Mouse (Mus musculus) neural tube, embryonic 12.5 days (tissue): ENCODE measurements around the gene Hist1h2ap. TPM values are rescaled to one million over a fixed set of nuclear protein-coding genes. Genes with fewer than 3 reads are reported as not detected.
"Not testable (repeated sequence)": the region's sequence is repeated elsewhere in the genome, so short reads cannot be mapped to it uniquely, and the experiment has no call there.

ENCODE experiments used
- ATAC-seq: fragments of 200-750 bp; cut with Nextera tagmentation; 2 replicates; pipeline ENCODE4 v1.8.0; 2017; ENCODE audit warnings: low read depth, mild to moderate bottlenecking, moderate TSS enrichment, moderate library complexity; ENCODE audit not compliant: low FRiP score
- H3K27ac ChIP-seq: fragments of 300-500 bp; sonication (generic); 2 replicates; pipeline ENCODE4 v1.5.1; 2016
- H3K27me3 ChIP-seq: fragments of 300-500 bp; sonication (generic); replicated peaks from 2 replicates; pipeline ENCODE4 v1.6.1; 2016; ENCODE audit warnings: mild to moderate bottlenecking
- H3K36me3 ChIP-seq: fragments of 300-500 bp; sonication (generic); 2 replicates; pipeline ENCODE4 v1.6.1; 2016; ENCODE audit warnings: mild to moderate bottlenecking
- H3K4me1 ChIP-seq: fragments of 300-500 bp; sonication (generic); 2 replicates; pipeline ENCODE4 v1.6.1; 2016
- H3K4me2 ChIP-seq: fragments of 300-500 bp; sonication (generic); replicated peaks from 2 replicates; pipeline ENCODE4 v1.6.1; 2016; ENCODE audit warnings: mild to moderate bottlenecking
- H3K4me3 ChIP-seq: fragments of 300-500 bp; sonication (generic); 2 replicates; pipeline ENCODE4 v1.5.1; 2016
- H3K9ac ChIP-seq: fragments of 300-500 bp; sonication (generic); 2 replicates; pipeline ENCODE4 v1.6.1; 2016; ENCODE audit warnings: mild to moderate bottlenecking
- H3K9me3 ChIP-seq: fragments of 300-500 bp; sonication (generic); 2 replicates; pipeline ENCODE4 v1.6.1; 2016; ENCODE audit warnings: mild to moderate bottlenecking
- WGBS: fragments of 180-500 bp; shearing (Covaris S2); methylation state at CpG from one replicate; pipeline ENCODE4 v1.1.7; 2016; 5-methylcytosine and 5-hydroxymethylcytosine counted together
- polyA plus RNA-seq: library from polyadenylated mRNA; unstranded; fragments of >200 nt; fragmentation: Nextera tagmentation; extraction: Ambion mirVana; gene quantifications from 2 replicates; pipeline ENCODE4 v1.2.1, GENCODE M21; 2016

Hist1h2ap gene
- polyA plus RNA-seq, 1 experiment from 2014 or later = 3,361 TPM

GRCm38 (mm10) chr13:21840508-21840907 is 7.2 kb upstream of the Hist1h2ap start:
- H3K9ac ChIP-seq, H3K9me3 ChIP-seq, H3K36me3 ChIP-seq, H3K27me3 ChIP-seq, H3K27ac ChIP-seq, H3K4me3 ChIP-seq, H3K4me2 ChIP-seq, H3K4me1 ChIP-seq: not testable (repeated sequence)
- ATAC-seq = peak; percentile 77; the same call in 1 of the 2 replicates
- no CpG with 5 or more reads among the region's 4 CpGs for WGBS

- not testable (repeated sequence) for H3K9ac ChIP-seq, H3K4me1 ChIP-seq, H3K27me3 ChIP-seq, H3K4me3 ChIP-seq, H3K36me3 ChIP-seq, H3K9me3 ChIP-seq, H3K27ac ChIP-seq
- WGBS = under 1% methylated on average over 28 of the region's 58 CpGs
- H3K4me2 ChIP-seq = peak within 1 kb of the TSS; percentile 47
- peak; percentile 74 for ATAC-seq
Observed at GRCm38 (mm10) chr13:21831418-21832394, 1.6 kb downstream of the Hist1h2ap start, which contains the start of gene Hist1h4n. Gene Hist1h4n (minus strand): TSS chr13:21832196.

- Histone ChIP-seq H3K27me3 (no peaks in the 10 kb centered on the region), H3K9me3 (no peaks in the 10 kb centered on the region), H3K4me3 (no peak overlapping the region), H3K9ac (no peak overlapping the region), H3K4me2 (peak overlapping the region; percentile 1; the same call in 1 of the 2 replicates), H3K4me1 (no peaks in the 10 kb centered on the region), H3K27ac (no peak overlapping the region), H3K36me3 (no peaks in the 10 kb centered on the region)
- ATAC-seq = no peak
- 92% methylated on average over 10 of the region's 10 CpGs for WGBS
Observed at GRCm38 (mm10) chr13:21830344-21830743, 3.0 kb downstream of the Hist1h2ap start.

- Histone ChIP-seq H3K9me3 (no peaks in the 10 kb centered on the region), H3K36me3 (no peaks in the 10 kb centered on the region), H3K4me2 (no peak overlapping the region), H3K4me1 (no peaks in the 10 kb centered on the region), H3K27ac (no peak overlapping the region), H3K4me3 (no peak overlapping the region), H3K27me3 (no peaks in the 10 kb centered on the region), H3K9ac (no peak overlapping the region)
- 87% methylated on average over 3 of the region's 3 CpGs for whole genome bisulfite sequencing
- ATAC-seq = no peak
Observed at GRCm38 (mm10) chr13:21828511-21828910, 4.8 kb downstream of the Hist1h2ap start.

GRCm38 (mm10) chr13:21820082-21820890 is 13.0 kb downstream of the Hist1h2ap start:
- H3K9me3 ChIP-seq, H3K27ac ChIP-seq, H3K9ac ChIP-seq, H3K4me1 ChIP-seq, H3K36me3 ChIP-seq, H3K4me2 ChIP-seq, H3K27me3 ChIP-seq, H3K4me3 ChIP-seq, ATAC-seq: not testable (repeated sequence)
- 69% methylated on average over 6 of the region's 16 CpGs for WGBS

GRCm38 (mm10) chr13:21812092-21812491 is 21.2 kb downstream of the Hist1h2ap start:
- under 1% methylated on average over 14 of the region's 14 CpGs for WGBS
- H3K4me1 ChIP-seq, H3K4me3 ChIP-seq, H3K27me3 ChIP-seq, H3K9me3 ChIP-seq, H3K36me3 ChIP-seq, H3K27ac ChIP-seq, H3K9ac ChIP-seq: not testable (repeated sequence)
- peak; percentile 19; the same call in 1 of the 2 replicates for ATAC-seq
- H3K4me2 ChIP-seq = peak overlapping the region; percentile 48

- not testable (repeated sequence) for H3K27ac ChIP-seq, H3K9me3 ChIP-seq, H3K4me1 ChIP-seq, H3K4me3 ChIP-seq, H3K36me3 ChIP-seq, H3K9ac ChIP-seq, H3K27me3 ChIP-seq
- H3K4me2 ChIP-seq = peak within 1 kb of the TSS; percentile 48
- ATAC-seq = peak; percentile 35; the same call in 1 of the 2 replicates
- no CpG with 5 or more reads among the region's 24 CpGs for WGBS
Observed at GRCm38 (mm10) chr13:21811539-21811938, 21.8 kb downstream of the Hist1h2ap start, which contains the start of gene Hist1h4m. Gene Hist1h4m (plus strand): TSS chr13:21811746.

GRCm38 (mm10) chr13:21811074-21811473 is 22.2 kb downstream of the Hist1h2ap start:
- H3K27ac ChIP-seq = not testable (repeated sequence)

GRCm38 (mm10) chr13:21810073-21810472 is 23.2 kb downstream of the Hist1h2ap start, which contains the start of the genes Hist1h2bq and Hist1h2ao:
Gene Hist1h2bq (minus strand): TSS chr13:21810197.
Gene Hist1h2ao (plus strand): TSS chr13:21810465.
- H3K4me3 ChIP-seq, H3K4me2 ChIP-seq, H3K27ac ChIP-seq, H3K9ac ChIP-seq, H3K4me1 ChIP-seq, H3K36me3 ChIP-seq, H3K27me3 ChIP-seq, H3K9me3 ChIP-seq: not testable (repeated sequence)
- no CpG with 5 or more reads among the region's 23 CpGs for WGBS
- ATAC-seq = peak; percentile 97

More at GRCm38 (mm10) chr13:21811074-21811473, 22.2 kb downstream of the Hist1h2ap start:
- not testable (repeated sequence) for H3K4me2 ChIP-seq, H3K4me1 ChIP-seq, H3K9me3 ChIP-seq, H3K36me3 ChIP-seq, H3K4me3 ChIP-seq, H3K27me3 ChIP-seq, H3K9ac ChIP-seq
- no CpG with 5 or more reads among the region's 8 CpGs for WGBS
- peak; percentile 46 for ATAC-seq

GRCm38 (mm10) chr13:21803058-21803457 is 30.2 kb downstream of the Hist1h2ap start:
- not testable (repeated sequence) for H3K36me3 ChIP-seq, H3K9me3 ChIP-seq, H3K27me3 ChIP-seq, H3K27ac ChIP-seq, H3K9ac ChIP-seq, H3K4me3 ChIP-seq, H3K4me1 ChIP-seq, H3K4me2 ChIP-seq
- WGBS = no CpG with 5 or more reads among the region's 4 CpGs
- peak; percentile 83 for ATAC-seq

- H3K27me3 ChIP-seq, H3K4me3 ChIP-seq, H3K36me3 ChIP-seq, H3K4me2 ChIP-seq, H3K9me3 ChIP-seq, ATAC-seq, H3K27ac ChIP-seq, H3K4me1 ChIP-seq, H3K9ac ChIP-seq: not testable (repeated sequence)
Observed at GRCm38 (mm10) chr13:21797163-21797562, 36.1 kb downstream of the Hist1h2ap start.

- Histone ChIP-seq H3K27ac (no peak overlapping the region), H3K4me1 (peaks cover 5% of the 10 kb centered on the region; the same call in 1 of the 2 replicates), H3K4me3 (no peak overlapping the region), H3K9me3 (no peaks in the 10 kb centered on the region), H3K36me3 (no peaks in the 10 kb centered on the region), H3K9ac (no peak overlapping the region), H3K27me3 (no peaks in the 10 kb centered on the region), H3K4me2 (no peak overlapping the region)
- no peak for ATAC-seq
- 93% methylated on average over 7 of the region's 7 CpGs for WGBS
Observed at GRCm38 (mm10) chr13:21795584-21795983, 37.7 kb downstream of the Hist1h2ap start.
